Mouse (Mus musculus) embryonic fibroblast, embryonic 13.5 days (primary cell): ENCODE results near the gene Pepd.

ENCODE experiments used
- CTCF ChIP-seq: IDR thresholded peaks from 2 replicates; pipeline ENCODE4 v1.5.1; 2011; ENCODE audit warnings: mild to moderate bottlenecking, control low read depth, low read length, moderate library complexity, borderline replicate concordance; ENCODE audit not compliant: insufficient read depth
- POLR2A ChIP-seq: IDR thresholded peaks from 2 replicates; pipeline ENCODE4 v1.6.1; 2011; ENCODE audit warnings: low read depth, mild to moderate bottlenecking, control low read depth, low read length, moderate library complexity

GRCm38 (mm10) chr7:35028559-35028958 lies 116.4 kb downstream of the Pepd start:
- TF ChIP-seq CTCF (no peak), POLR2A (no peak)
